Mouse (Mus musculus): ENCODE data around the gene Ift27. TPM values are rescaled to one million over a fixed set of nuclear protein-coding genes. Genes with fewer than 3 reads are reported as not detected.

Ift27 gene
- total RNA-seq (2021), result 10 to 100 TPM; 39.3 to 39.9 TPM

DNA sequence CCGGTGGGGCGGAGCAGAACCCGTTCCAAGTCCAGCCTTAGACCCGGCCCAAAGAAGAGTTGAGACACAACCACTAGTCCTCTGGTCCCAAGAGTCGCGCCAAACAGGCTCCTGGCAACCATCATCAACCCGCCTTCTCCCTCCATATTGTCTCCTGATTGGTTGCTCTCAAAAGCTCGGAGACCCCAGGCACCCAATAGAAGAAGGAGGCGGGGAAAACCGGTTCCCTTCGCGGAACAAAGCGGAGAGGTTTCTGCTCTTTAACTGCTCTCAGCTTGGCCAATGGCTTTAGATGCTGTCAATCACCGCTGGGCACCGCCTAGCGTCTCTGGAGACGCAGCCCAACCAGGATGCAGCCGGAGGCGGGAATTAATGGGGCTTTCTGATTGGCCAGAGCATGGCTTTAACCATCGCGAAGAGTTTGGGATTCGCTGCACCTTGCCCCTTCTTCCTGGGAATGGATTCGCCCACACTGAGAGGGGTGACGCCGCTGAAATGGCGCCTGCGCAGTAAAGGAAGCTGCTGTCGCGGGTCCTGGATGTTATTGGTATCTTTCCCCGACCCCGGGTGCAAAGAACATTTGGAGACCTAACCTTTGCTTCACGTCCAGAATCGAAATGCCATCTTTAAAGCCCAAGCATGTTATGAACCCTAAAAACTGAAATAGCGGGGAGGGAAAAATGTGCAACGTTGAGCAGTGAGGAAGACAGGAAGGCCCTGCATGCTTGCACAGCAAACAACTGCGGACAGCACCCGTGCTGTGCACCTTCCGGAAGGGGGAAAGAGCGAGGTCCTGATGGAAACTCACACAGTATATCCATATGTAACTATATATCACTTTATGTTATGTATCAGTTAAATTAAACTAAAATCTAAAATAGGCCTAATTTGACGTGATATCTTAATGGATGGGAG, at the start of gene Ift27:
Ift27 (minus strand) TSS at position 136 of the 915 bp plus-strand sequence.
- DNase-seq (ENCODE audit: extremely low spot score in 1 of 2, low spot score in 2 of 2), result peak; percentile 98 to 99
- intact Hi-C loops (cut with DNase I), result loop anchor here (5.0 kb wide), 2 partner anchors 57 to 192 kb away; no protein-coding TSS in a partner anchor

DNA sequence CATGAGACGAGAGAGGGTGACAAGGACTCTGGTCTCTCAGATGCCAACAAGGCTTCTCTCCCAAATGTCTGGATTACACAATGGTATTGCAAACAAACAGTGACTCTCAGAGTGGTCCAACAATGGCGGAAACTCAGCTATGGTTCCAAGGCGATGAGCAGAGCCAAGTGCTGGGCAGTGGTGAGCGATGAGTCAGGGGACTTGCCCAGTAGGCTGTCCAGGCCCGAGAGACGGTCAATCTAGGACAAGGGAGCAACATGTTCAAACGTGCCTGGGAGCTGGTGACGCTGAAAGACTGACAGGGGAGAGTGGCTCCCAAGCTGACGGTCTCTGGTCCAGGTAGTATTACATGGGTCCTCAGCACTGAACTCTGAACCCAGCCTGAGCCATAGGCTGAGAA, 41.4 kb upstream of the Ift27 start:
- DNase-seq (ENCODE audit: extremely low spot score in 1 of 2, low spot score in 2 of 2), result no peak
- intact Hi-C loops (cut with DNase I), result no loop called here

DNA sequence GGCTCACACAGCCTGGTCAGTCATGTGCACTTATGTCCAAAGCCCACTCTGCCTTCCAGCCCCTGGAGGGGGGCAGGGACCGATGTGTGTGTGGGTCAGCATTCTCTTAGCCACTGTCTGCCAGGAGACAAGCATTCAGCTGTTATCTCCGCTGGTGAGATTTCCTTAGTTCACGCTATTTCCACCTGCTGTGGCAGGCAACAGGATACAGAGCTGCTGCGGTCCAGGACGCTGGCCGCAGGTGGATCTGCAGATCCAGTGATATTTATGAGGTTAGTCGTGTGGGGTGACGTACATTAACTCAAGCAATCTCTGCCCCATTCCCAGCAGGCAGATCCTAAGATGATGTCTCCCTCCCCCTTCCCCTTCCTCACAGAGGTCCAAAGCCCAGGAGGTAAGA, 37.5 kb upstream of the Ift27 start:
- intact Hi-C loops (cut with DNase I), result no loop called here

DNA sequence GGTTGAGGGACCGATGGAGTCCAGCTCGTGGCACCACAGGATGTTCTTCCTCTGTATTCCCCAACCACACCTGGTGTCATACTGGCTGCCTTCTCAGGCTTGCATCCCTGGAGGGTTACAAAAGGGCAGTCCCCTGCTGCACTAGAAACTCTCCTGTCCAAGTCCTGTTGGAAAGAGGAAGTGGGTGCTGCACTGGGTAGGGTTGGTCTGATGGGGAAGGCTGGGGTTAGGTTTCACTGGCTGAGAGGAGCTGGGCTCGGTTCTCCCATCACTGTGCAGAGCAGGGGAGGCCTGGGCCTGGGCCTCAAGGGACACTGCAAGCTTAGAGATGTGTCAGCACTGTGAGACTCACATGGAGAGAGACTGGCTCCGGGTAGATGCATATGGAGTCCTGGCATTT, 36.3 kb upstream of the Ift27 start:
- intact Hi-C loops (cut with DNase I), result no loop called here
- no peak for DNase-seq (ENCODE audit: extremely low spot score in 1 of 2, low spot score in 2 of 2)

More for the DNA sequence above, 37.5 kb upstream of the Ift27 start:
- no peak for DNase-seq (ENCODE audit: extremely low spot score in 1 of 2, low spot score in 2 of 2)

DNA sequence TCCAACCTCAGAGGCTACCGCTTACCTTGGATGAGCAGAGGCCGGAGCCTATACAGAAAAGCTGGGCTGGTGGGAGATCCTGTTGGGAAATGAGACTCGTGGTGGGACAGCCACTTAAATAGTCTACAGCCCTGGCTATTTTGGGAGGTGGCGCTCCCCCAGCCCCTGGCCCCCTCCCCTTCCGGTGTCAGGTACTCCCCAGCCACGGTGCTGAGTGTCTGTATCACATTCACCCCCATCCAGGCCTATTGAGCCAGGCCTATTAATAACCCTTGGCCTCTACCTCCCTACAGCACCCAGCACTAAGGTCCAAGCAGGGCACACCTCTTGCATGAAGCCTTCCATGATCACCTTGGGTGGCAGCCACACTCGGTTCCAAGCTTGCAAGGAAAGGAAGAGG, 32.4 kb upstream of the Ift27 start, which contains the start of gene Pvalb:
Pvalb (minus strand) TSS at position 89 of the 400 bp plus-strand sequence.
- intact Hi-C loops (cut with DNase I), result no loop called here
- no peak for DNase-seq (ENCODE audit: extremely low spot score in 1 of 2, low spot score in 2 of 2)

DNA sequence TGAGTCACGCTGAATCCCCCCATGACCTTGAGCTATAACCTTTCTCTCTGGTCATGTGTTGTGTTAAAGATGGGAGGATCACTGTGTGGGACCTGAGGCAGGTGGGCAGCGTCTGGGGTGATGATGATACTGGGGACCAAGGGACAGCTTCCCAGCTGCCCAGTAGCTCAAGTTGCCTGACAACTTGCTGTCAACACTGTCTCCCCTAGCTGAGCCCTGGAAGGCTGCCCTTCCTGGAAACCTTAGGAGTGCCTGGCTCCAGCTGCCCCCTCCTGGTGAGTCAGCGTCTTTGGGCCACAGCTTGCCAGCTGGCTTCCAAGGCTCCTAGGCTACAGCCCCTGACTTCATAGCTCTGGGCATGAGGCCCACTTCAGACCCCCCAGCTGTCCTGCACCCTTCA, 31.3 kb upstream of the Ift27 start:
- peak in 1 of 2 experiments; percentile 64 for DNase-seq (ENCODE audit: extremely low spot score in 1 of 2, low spot score in 2 of 2)
- intact Hi-C loops (cut with DNase I), result no loop called here

DNA sequence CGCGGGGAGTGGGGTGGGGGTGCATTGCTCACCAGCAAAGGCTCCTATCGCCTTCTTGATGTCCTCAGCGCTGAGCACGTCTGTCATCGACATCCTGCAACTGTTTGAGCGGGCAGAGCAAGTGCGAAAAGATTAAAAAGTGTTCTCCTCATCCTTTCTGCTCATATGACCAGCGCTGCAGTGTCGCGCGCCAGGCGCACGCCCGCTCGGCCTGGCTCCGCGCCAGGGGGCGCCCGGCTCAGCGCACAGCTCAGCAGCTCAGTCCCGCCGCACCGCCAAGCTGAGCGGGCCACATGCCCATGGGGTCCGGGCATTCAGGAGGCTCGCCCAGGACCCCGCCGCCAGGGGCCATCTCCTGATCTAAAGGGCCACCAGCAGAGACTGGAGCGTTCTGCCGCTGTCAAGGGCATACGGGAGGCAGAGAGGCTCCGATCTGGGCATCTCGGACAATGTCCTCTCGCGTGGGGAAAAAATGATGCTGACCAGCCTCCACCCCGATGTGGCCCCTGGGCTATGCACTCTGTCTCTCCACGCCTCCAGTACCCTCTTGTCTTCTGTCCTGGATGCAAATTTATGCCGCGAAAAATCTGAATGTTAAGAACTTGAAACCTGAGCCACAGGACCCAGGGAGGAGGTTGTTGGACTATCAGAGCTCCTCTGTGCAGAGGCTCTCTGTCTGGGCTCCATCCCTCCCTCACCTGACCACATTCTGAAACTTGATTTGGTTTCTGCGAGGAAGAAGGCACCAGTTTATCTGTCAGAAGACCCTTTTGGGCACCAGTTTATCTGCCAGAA, 30.3 kb upstream of the Ift27 start:
- peak; percentile 30 to 71 for DNase-seq (ENCODE audit: extremely low spot score in 1 of 2, low spot score in 2 of 2)

DNA sequence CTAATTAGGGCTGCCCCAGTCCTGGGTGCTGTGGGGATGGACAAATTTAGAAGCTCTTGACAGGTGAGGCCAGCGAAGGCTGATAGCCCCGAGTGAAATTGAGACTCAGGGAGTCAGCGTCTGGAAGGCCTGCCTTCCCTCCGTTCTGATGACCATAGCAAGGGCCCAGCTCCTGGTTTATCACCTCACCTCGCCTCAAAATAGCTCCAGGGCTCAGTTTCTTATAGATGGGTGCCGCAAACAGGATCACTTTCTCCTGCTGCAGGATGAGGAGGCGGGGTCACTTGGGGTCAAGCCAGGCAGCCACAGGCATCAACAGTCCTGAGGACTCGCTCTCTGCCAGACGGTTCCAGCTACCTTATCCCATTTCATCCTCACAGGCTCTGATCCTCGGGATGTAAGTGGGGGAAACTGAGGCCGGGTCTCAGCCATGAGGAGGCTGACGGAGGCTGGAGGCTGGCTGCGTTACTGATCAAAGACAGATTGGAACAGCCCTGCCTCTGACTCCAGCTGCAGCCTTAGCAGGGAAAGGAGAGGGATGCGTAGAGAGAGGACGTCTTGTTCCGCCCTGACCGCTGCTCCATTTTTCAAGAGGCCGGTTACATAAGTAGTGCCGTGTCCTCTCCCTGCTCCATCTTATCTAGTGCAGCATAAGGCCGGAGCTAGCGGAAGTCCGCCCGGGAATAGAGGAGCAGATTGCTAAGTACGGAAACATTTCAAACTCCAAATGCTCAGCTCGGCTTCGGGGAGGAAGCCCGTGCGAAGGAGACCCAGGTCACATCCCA, 21.4 kb upstream of the Ift27 start:
- no peak for DNase-seq (ENCODE audit: extremely low spot score in 1 of 2, low spot score in 2 of 2)
- intact Hi-C loops (cut with DNase I), result loop anchor here (5.0 kb wide), 1 partner anchor 37 kb away; no protein-coding TSS in a partner anchor

More for the DNA sequence above, 30.3 kb upstream of the Ift27 start:
- intact Hi-C loops (cut with DNase I), result no loop called here

DNA sequence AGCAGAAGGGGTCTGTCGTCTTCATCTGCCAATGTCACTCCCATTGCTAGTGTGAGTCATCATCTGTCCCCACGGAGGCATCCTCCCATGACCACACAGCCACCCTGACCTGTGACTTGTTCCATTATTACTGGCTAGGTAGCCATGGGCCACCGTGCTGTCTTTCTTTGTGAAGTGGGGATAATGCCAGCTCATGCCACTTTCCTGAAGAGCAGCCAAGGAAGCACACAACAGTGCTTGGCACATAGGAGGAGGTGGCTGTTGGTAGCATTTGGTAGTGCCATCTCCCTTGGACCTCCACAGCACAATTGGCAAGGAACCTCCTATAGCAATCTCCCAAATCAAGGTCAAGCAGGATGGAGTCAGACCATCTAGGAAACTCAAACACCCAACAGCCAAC, 20.4 kb upstream of the Ift27 start:
- DNase-seq (ENCODE audit: extremely low spot score in 1 of 2, low spot score in 2 of 2), result no peak
- intact Hi-C loops (cut with DNase I), result no loop called here

DNA sequence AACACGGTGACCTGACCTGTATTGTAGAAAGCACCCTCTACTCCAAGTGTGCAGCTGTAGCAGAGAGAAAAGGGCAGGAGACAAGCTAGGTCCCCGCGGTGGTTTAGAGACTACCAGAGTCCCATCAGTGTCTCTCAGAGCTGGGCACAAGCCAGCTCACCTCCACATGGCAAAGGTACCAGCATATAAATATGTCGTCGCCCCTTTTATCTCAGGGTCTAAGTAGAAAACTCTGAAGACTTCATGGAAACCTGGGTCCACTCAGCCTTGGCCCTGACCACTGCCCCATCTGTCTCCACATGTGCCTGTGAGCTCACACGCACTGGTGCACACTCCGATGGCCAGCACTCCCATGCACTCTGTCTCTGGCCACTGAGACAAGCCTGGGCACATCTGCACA, 15.7 kb upstream of the Ift27 start:
- intact Hi-C loops (cut with DNase I), result loop anchor here (5.0 to 10.0 kb wide), 3 partner anchors 53 to 255 kb away; partner anchors contain the start of gene Ncf4
- no peak for DNase-seq (ENCODE audit: extremely low spot score in 1 of 2, low spot score in 2 of 2)

DNA sequence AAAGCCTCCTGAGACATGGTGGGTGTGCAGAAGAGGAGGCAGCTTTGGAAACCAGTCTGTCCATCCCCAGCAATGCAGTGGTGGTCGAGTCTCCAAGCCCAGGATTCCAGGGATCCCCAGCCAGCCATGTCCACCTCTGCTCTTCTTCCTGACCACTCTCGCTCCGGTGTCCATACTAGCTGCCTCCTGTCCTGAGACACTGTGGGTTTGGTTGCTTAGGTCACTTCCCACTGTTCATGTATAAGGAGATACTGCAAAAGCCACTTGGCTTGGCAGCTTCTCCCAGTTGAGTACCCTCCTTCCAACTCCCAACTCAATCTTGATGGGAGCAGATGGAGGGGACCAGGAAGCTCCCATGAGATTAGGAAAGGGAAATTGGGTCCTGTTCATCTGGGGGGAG, 14.6 kb upstream of the Ift27 start:
- DNase-seq (ENCODE audit: extremely low spot score in 1 of 2, low spot score in 2 of 2), result no peak
- intact Hi-C loops (cut with DNase I), result loop anchor here (5.0 to 10.0 kb wide), 3 partner anchors 54 to 256 kb away; partner anchors contain the start of gene Ncf4

DNA sequence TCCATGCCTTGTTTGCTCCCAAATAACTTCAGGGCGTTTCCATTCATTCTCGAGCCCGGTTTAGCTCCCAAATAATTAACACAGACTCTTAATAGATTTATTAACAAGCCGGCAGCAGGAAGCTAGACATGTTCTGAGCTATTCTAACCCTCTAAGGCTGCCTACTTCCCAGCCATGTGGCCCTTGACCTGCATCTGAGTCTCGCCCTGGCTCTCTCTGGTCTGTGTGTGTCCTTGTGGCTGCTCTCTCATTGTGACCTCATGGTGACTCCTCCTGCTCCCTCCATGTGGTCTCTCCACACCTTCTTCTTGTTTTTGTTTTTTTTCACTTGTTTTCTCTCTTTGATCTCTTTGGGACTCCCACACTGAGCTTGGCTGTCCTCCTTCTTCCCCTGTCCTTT, 13.0 kb upstream of the Ift27 start:
- no peak for DNase-seq (ENCODE audit: extremely low spot score in 1 of 2, low spot score in 2 of 2)
- intact Hi-C loops (cut with DNase I), result loop anchor here (5.0 to 10.0 kb wide), 3 partner anchors 55 to 258 kb away; partner anchors contain the start of gene Ncf4

DNA sequence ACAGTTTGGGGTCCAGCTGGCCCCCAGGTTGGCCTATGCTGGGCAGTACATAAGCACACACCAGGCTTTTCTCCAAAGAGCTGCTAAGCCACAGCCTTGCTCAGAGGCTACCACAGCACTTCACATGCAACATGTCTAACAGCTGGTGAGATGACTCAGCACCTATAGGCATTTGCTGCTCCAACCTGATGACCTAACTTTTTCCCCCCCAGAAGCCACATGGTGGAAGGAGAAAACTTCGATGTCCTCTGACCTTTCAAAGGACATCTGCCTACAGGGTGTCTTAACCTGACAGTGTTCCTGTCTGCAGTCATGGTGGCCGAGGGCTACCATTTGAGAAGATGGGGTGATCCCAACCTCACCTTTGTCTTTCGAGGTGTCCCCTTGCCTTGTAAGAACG, 11.7 kb upstream of the Ift27 start:
- intact Hi-C loops (cut with DNase I), result loop anchor here (5.0 to 10.0 kb wide), 3 partner anchors 57 to 259 kb away; partner anchors contain the start of gene Ncf4

DNA sequence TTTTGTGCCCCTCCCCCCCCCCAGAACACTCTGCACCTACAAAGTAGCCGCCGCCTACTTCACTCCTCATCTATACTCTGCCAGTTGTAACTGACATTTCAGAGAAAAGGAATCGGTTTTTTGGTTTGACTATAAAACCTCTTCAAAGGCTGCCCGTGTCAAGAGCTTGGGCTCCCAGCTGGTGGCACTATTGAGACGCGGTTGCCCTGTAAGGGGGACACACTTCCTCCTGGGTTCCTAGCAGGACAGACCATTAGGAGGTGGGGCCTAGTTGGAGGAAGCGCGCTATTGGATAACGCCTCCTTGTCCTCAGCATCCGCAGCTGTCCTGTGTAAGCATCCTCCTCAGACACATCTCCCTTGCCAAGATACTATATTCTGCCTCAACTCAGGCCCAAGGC, 10.9 kb upstream of the Ift27 start:
- intact Hi-C loops (cut with DNase I), result loop anchor here (5.0 to 10.0 kb wide), 3 partner anchors 57 to 260 kb away; partner anchors contain the start of gene Ncf4

More for the DNA sequence above, 11.7 kb upstream of the Ift27 start:
- no peak for DNase-seq (ENCODE audit: extremely low spot score in 1 of 2, low spot score in 2 of 2)

DNA sequence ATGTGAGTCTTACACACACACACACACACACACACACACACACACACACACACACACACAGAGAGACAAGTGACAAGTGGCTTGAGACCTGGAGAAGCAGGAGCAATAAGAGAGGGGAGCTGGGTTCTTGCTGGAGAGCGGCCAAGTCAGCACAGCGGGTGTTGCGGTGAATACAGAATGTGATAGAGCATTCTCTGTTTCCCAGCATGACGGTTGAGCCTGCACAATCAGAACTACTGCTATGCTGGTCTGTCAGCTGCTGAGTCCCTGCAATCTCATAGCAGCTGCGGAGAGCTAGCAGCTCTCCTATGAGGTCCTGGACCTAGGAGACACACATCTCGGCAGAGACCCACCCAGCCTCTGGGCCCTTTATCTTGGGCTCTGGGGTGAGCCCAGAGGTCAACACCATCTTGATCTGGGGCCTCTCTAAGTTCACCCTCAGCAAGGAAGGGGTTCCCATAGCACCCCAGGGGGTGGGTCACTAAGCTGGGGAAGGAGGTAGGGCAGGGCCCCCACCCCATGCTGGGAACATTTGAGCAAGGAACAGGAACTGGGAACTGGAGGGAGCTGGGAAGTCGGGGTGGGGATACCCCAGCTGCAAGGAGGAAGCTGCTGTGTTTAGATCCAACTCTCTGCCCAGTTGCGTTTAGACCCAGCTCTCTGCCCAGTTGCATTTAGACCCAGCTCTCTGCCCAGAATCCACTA, 7.9 kb upstream of the Ift27 start:
- intact Hi-C loops (cut with DNase I), result loop anchor here (10.0 kb wide), 2 partner anchors 163 to 263 kb away; no protein-coding TSS in a partner anchor
- DNase-seq (ENCODE audit: extremely low spot score in 1 of 2, low spot score in 2 of 2), result peak; percentile 82 to 91

More for the DNA sequence above, 10.9 kb upstream of the Ift27 start:
- DNase-seq (ENCODE audit: extremely low spot score in 1 of 2, low spot score in 2 of 2), result peak in 1 of 2 experiments; percentile 78

DNA sequence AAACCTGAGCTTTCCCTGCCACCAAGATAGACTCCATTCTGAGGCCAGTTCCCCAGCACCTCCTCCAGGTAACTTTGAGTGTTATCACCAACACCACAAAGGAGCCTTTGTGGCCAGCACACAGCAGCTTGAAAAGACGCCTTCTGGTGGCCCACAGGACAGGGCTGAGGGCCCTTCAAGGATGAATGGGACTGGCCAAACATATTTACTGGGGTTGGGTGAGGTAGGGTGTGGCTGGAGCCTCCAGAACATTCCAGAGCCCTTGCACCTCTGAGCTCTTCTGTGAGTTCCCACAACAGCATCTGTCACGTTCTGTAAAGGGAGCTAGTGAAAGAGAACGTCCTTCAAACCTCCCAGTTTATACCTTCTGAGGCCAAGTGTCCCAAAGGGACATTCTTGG, 5.9 kb upstream of the Ift27 start:
- no peak for DNase-seq (ENCODE audit: extremely low spot score in 1 of 2, low spot score in 2 of 2)
- intact Hi-C loops (cut with DNase I), result loop anchor here (5.0 to 10.0 kb wide), 3 partner anchors 165 to 353 kb away; partner anchors contain the start of gene C1qtnf6

DNA sequence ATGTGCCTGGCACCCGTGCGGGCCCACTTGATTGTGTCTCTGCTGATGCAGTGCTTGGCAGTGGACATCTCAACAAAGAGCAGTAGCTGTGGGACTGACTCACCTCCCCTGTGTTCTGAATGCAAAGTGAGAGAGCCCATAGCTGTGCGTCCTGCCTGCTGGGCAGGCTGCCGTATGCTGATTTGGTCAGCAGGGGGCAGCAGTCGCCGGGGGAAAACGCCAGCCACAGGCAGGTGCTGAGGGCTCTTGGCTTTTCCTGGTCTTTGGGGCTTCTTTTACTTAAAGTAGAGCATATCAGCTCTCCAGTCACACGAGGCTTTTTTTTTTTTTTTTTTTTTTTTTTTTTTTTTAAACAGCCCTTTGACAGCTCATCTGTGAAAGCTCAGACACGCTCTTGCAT, 4.5 kb upstream of the Ift27 start:
- DNase-seq (ENCODE audit: extremely low spot score in 1 of 2, low spot score in 2 of 2), result peak; percentile 75 to 84
- intact Hi-C loops (cut with DNase I), result loop anchor here (5.0 kb wide), 1 partner anchor 354 kb away; the partner anchor contains the start of gene C1qtnf6
